Mouse (Mus musculus) hindbrain, postnatal 0 days (tissue): ENCODE data around the gene Noto. TPM values are rescaled to one million over a fixed set of nuclear protein-coding genes. Genes with fewer than 3 reads are reported as not detected.

ENCODE experiments used
- ATAC-seq: fragments of 200-750 bp; cut with Nextera tagmentation; 2 replicates; pipeline ENCODE4 v1.8.0; 2017; ENCODE audit warnings: mild to moderate bottlenecking, moderate TSS enrichment, moderate library complexity
- DNase-seq: peaks from one replicate; pipeline ENCODE4 v3.0.0-alpha.2; 2015; ENCODE audit warnings: low spot score
- H3K27ac ChIP-seq: fragments of 300-500 bp; sonication (generic); 2 replicates; pipeline ENCODE4 v1.5.1; 2014; ENCODE audit warnings: mild to moderate bottlenecking
- H3K27me3 ChIP-seq: fragments of 300-500 bp; sonication (generic); 2 replicates; pipeline ENCODE4 v1.6.1; 2014; ENCODE audit warnings: low read length, mixed read lengths; ENCODE audit not compliant: insufficient read depth
- H3K36me3 ChIP-seq: fragments of 300-500 bp; sonication (generic); 2 replicates; pipeline ENCODE4 v1.6.1; 2014; ENCODE audit warnings: low read length, mixed read lengths; ENCODE audit not compliant: insufficient read depth
- H3K4me1 ChIP-seq: fragments of 300-500 bp; sonication (generic); 2 replicates; pipeline ENCODE4 v1.6.1; 2014; ENCODE audit warnings: antibody characterized with exemption, low read length, mixed read lengths; ENCODE audit not compliant: insufficient read depth
- H3K4me2 ChIP-seq: fragments of 300-500 bp; sonication (generic); 2 replicates; pipeline ENCODE4 v1.6.1; 2014; ENCODE audit warnings: low read depth, mild to moderate bottlenecking, low read length, moderate library complexity, mixed read lengths
- H3K4me3 ChIP-seq: fragments of 300-500 bp; sonication (generic); 2 replicates; pipeline ENCODE4 v1.5.1; 2014; ENCODE audit warnings: low read length
- H3K9ac ChIP-seq: fragments of 300-500 bp; sonication (generic); replicated peaks from 2 replicates; pipeline ENCODE4 v1.6.1; 2014; ENCODE audit warnings: mild to moderate bottlenecking, low read length, moderate library complexity, mixed read lengths
- H3K9me3 ChIP-seq: fragments of 300-500 bp; sonication (generic); 2 replicates; pipeline ENCODE4 v1.6.1; 2016; ENCODE audit warnings: low read length, mixed read lengths
- CTCF ChIP-seq: IDR thresholded peaks from 2 replicates; pipeline ENCODE4 v1.5.1; 2016; ENCODE audit warnings: antibody characterized with exemption, control low read depth, low read depth
- WGBS: fragments of 180-500 bp; shearing (Covaris S2); extraction: QIAGEN DNeasy Blood & Tissue Kit; methylation state at CpG from one replicate; pipeline ENCODE4 v1.1.7; 2014; 5-methylcytosine and 5-hydroxymethylcytosine counted together
- polyA plus RNA-seq: library from polyadenylated mRNA; unstranded; fragments of >200 nt; fragmentation: Nextera tagmentation; extraction: Ambion mirVana; gene quantifications from 2 replicates; pipeline ENCODE4 v1.2.1, GENCODE M21; 2015
- total RNA-seq: library from RNA; depleted of rRNA; stranded (reverse); fragments of >200 nt; gene quantifications from 2 replicates; pipeline ENCODE4 v1.2.3, GENCODE M21; 2014

The Noto gene
- total and polyA plus RNA-seq, 2 experiments from 2014 or later: not detected

DNA sequence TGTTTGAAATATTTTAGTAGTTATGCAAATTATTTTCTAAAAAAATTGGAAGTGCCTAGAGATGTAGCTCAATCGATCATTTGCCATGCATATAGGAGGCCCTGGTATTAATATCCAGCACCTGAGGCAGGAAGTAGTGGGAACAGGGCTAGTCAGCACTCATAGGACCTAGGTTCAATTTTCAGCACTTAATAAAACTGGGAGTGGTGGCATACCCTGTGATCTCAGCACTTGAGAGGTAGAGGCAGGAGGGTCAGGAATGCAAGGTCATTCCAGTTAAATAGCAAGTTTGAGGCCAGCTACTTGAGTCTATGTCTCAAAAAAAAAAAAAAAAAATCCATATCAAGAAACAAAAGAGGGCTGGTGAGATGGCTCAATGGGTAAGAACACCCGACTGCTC is 4.5 kb upstream of the Noto start:
- H3K4me3 ChIP-seq: no peak overlapping the region

GRCm38 (mm10) chr6:85431274-85431841 is 7.7 kb downstream of the Noto start:
- Histone ChIP-seq H3K4me3 (peak overlapping the region; percentile 80), H3K4me2 (peak overlapping the region; percentile 71), H3K36me3 (no peaks in the 10 kb centered on the region), H3K27me3 (no peaks in the 10 kb centered on the region), H3K4me1 (peaks cover 8% of the 10 kb centered on the region; the same call in 1 of the 2 replicates), H3K27ac (no peak overlapping the region), H3K9ac (peak overlapping the region; percentile 57), H3K9me3 (no peaks in the 10 kb centered on the region)
- 43% methylated on average over 8 of the region's 8 CpGs for WGBS
- DNase-seq (no peak), ATAC-seq (peak; percentile 77)
- TF ChIP-seq CTCF: 0 out of 2 replicates have a peak, but pooled peaks have one; percentile 14

More for the DNA sequence above, 4.5 kb upstream of the Noto start:
- 90% methylated on average over 2 of the region's 2 CpGs for WGBS
- Histone ChIP-seq H3K4me2 (no peak overlapping the region), H3K9ac (no peak overlapping the region), H3K36me3 (no peaks in the 10 kb centered on the region), H3K4me1 (no peaks in the 10 kb centered on the region), H3K27ac (no peak overlapping the region), H3K27me3 (no peaks in the 10 kb centered on the region), H3K9me3 (no peaks in the 10 kb centered on the region)
- ATAC-seq: no peak
- no peak for TF ChIP-seq CTCF
- no peak for DNase-seq

DNA sequence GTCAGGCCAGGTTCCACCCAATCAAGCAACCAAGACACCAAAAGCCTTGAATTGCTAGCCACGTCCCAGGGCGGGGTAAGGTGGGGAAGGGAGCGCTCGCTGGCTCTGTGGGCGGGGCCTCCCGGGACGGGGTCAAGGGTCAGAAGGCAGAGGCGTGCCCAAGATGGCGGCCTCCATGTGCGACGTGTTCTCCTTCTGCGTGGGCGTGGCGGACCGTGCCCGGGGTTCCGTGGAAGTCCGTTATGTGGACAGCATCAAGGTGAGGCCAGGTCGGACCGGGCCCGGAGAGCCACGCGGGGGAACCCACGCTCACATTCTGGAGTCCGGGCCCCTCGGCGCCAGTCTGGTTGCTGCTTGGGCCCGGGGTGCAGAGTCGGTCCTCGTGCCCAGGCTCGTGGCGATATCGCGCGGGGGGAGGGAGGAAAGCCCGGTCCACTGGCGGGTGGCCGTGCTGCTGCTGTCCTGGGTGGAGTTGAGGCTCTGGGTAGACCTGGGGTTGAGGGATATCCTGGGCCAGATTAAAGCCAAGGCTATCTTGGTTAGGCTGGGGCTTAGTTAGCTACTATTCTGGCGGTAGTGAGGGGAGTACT is 8.3 kb downstream of the Noto start, which contains the start of gene Smyd5:
TSS of gene Smyd5 (plus strand) at position 148 of the 590 bp plus-strand sequence.
- peak within 1 kb of the TSS; percentile 80 for H3K4me3 ChIP-seq
- DNase-seq (peak; percentile 83), ATAC-seq (peak; percentile 89)
- no peaks in the 10 kb centered on the region for H3K27me3 ChIP-seq
- H3K27ac ChIP-seq: no peak within 1 kb of the TSS
- peak within 1 kb of the TSS; percentile 71 for H3K4me2 ChIP-seq
- no peaks in the 10 kb centered on the region for H3K36me3 ChIP-seq
- WGBS: under 1% methylated on average over 33 of the region's 39 CpGs
- H3K4me1 ChIP-seq: peaks cover 8% of the 10 kb centered on the region; the same call in 1 of the 2 replicates
- peak within 1 kb of the TSS; percentile 57 for H3K9ac ChIP-seq
- TF ChIP-seq CTCF: no peak
- no peaks in the 10 kb centered on the region for H3K9me3 ChIP-seq

GRCm38 (mm10) chr6:85433865-85434264 is 10.2 kb downstream of the Noto start:
- Histone ChIP-seq H3K4me3 (no peak overlapping the region), H3K36me3 (peaks cover 2% of the 10 kb centered on the region; the same call in 1 of the 2 replicates), H3K27ac (no peak overlapping the region), H3K27me3 (no peaks in the 10 kb centered on the region), H3K4me2 (no peak overlapping the region), H3K9me3 (no peaks in the 10 kb centered on the region), H3K4me1 (peaks cover 8% of the 10 kb centered on the region; the same call in 1 of the 2 replicates), H3K9ac (no peak overlapping the region)
- TF ChIP-seq CTCF: no peak
- DNase-seq: no peak
- no peak for ATAC-seq
- 82% methylated on average over 5 of the region's 5 CpGs for WGBS

- no peak overlapping the region for H3K4me3 ChIP-seq
- peaks cover 11% of the 10 kb centered on the region; the same call in 1 of the 2 replicates for H3K36me3 ChIP-seq
- H3K4me1 ChIP-seq: peaks cover 8% of the 10 kb centered on the region; the same call in 1 of the 2 replicates
- no peak for TF ChIP-seq CTCF
- H3K4me2 ChIP-seq: no peak overlapping the region
- H3K27ac ChIP-seq: no peak overlapping the region
- no peak overlapping the region for H3K9ac ChIP-seq
- no peak for ATAC-seq
- no peak for DNase-seq
- WGBS: 91% methylated on average over 1 of the region's 1 CpGs
- no peaks in the 10 kb centered on the region for H3K27me3 ChIP-seq
- no peaks in the 10 kb centered on the region for H3K9me3 ChIP-seq
Observed at GRCm38 (mm10) chr6:85436204-85436603, 12.5 kb downstream of the Noto start.

DNA sequence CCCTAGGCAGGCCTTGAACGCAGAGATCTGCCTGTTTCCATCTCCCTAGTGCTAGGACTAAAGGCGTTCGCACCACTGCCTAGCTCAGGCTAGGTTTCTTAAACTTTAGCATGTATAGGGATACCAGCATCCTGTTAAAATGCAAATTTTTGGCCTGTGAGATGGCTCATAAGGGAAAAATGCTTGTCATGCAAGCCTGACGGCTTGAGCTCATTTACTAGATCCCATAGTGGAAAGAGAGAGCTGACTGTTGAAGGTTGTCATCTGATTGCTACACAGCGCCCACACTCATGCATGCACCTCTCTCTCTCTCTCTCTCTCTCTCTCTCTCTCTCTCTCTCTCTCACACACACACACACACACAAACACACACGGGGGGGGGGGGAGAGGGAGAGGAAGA is 12.9 kb downstream of the Noto start:
- H3K4me2 ChIP-seq: no peak overlapping the region
- DNase-seq (no peak), ATAC-seq (no peak)
- no peak overlapping the region for H3K9ac ChIP-seq
- no peak overlapping the region for H3K4me3 ChIP-seq
- peaks cover 14% of the 10 kb centered on the region; the same call in 1 of the 2 replicates for H3K36me3 ChIP-seq
- no peak for TF ChIP-seq CTCF
- no peaks in the 10 kb centered on the region for H3K9me3 ChIP-seq
- 82% methylated on average over 5 of the region's 6 CpGs for WGBS
- H3K27ac ChIP-seq: no peak overlapping the region
- H3K27me3 ChIP-seq: no peaks in the 10 kb centered on the region
- H3K4me1 ChIP-seq: peaks cover 8% of the 10 kb centered on the region; the same call in 1 of the 2 replicates

DNA sequence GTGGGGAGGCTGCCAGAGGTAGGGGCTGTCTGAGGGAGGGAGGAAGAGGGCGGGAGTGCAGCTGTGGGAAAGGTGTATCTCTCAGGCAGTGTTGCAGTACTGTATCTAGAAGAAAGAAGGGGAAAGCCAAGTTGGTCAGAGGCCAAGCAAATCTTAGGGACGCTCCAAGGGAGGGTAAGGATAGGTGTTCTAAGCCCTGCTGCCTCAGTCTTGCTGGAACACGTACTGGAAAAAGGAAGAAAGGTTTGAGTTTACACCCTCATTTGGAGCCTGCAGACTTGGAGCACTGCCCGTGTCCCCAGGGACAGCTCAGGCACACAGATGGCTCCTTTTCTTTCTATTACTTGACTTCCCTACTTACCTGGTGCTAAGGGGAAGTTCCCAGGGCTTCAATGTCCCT is 17.5 kb downstream of the Noto start:
- H3K36me3 ChIP-seq: peaks cover 30% of the 10 kb centered on the region
- no peaks in the 10 kb centered on the region for H3K27me3 ChIP-seq
- no peak overlapping the region for H3K27ac ChIP-seq
- DNase-seq (no peak), ATAC-seq (no peak)
- no peaks in the 10 kb centered on the region for H3K4me1 ChIP-seq
- no peaks in the 10 kb centered on the region for H3K9me3 ChIP-seq
- H3K4me2 ChIP-seq: no peak overlapping the region
- no peak overlapping the region for H3K9ac ChIP-seq
- 90% methylated on average over 4 of the region's 4 CpGs for WGBS
- TF ChIP-seq CTCF: no peak
- no peak overlapping the region for H3K4me3 ChIP-seq
